Mouse (Mus musculus): ENCODE results near the gene Tle3.

GRCm38 (mm10) chr9:61445151-61445550 is 73.0 kb downstream of the Tle3 start:
- TF ChIP-seq CTCF (IDR thresholded peaks at IDR 0.05; ENCODE audit: borderline replicate concordance, control insufficient read depth, extremely low read depth, insufficient read depth, low read length, poor library complexity): no peak
- no peak for TF ChIP-seq POLR2A (IDR thresholded peaks at IDR 0.05; ENCODE audit: control insufficient read depth, extremely low read depth, insufficient read depth, low read length, poor library complexity)

Data from thymus, adult 2 months (tissue).